Comparison of ENCODE assay signal across 20 mouse cellular contexts in genomic region chr10:37219381-37219780, GRCm38 (mm10).
DNase-seq lines count a peak whose midpoint lies in the region; ATAC-seq and TF ChIP-seq lines count a peak whose summit lies in the region.
"Had no signal": no experiment of that assay in that cellular context is flagged by ENCODE, and none has a peak within 500 bp of the region (broad histone marks: within the 10 kb centered on the region; RNA-seq: fewer than 3 reads in every experiment).

No protein-coding gene starts in this region.

- no peak for DNase-seq in kidney, adult 2 months
- DNase-seq in kidney, postnatal 25 days = no peak
- DNase-seq in liver, embryonic 13.5 days = no peak
- DNase-seq in embryo, embryonic 11 days = no peak
- no peak for DNase-seq in right cerebral cortex, postnatal 14 days
- no peak for DNase-seq in embryo, embryonic 9.5 days (ENCODE audit: extremely low spot score)
- DNase-seq: adrenal gland, postnatal 25 days; cerebellum, adult 18-20 months; cerebellum, adult 9-11 months; cerebellum, postnatal 36 days; gastrocnemius, postnatal 14 days; heart, postnatal 36 days had no signal

- peaks cover 4% of the 10 kb centered on the region; the same call in 1 of the 2 replicates for H3K4me1 ChIP-seq in kidney, adult 2 months (ENCODE audit: control insufficient read depth, insufficient read depth, low read length)
- peaks cover 50% of the 10 kb centered on the region for H3K4me1 ChIP-seq in liver, embryonic 13.5 days (replicated peaks)
- peaks cover 29% of the 10 kb centered on the region for H3K4me1 ChIP-seq in liver, embryonic 16.5 days (ENCODE audit: control insufficient read depth, low read depth, low read length)
- H3K4me1 ChIP-seq: embryonic facial prominence, embryonic 15.5 days; hindbrain, embryonic 12.5 days had no signal

- ATAC-seq in liver, embryonic 13.5 days (ENCODE audit: low read depth) = peak; percentile 69
- ATAC-seq in liver, embryonic 16.5 days (ENCODE audit: low read depth) = peak; percentile 44
- ATAC-seq: forebrain, embryonic 14.5 days; hindbrain, embryonic 16.5 days had no signal

- no peak overlapping the region for H3K9ac ChIP-seq in liver, embryonic 13.5 days
- H3K9ac ChIP-seq in liver, embryonic 16.5 days (ENCODE audit: low read depth, low read length) = no peak overlapping the region
- H3K9ac ChIP-seq: embryonic facial prominence, embryonic 15.5 days; heart, embryonic 12.5 days; hindbrain, embryonic 12.5 days had no signal

- no peaks in the 10 kb centered on the region for H3K27me3 ChIP-seq in kidney, adult 2 months (replicated peaks; ENCODE audit: control insufficient read depth, insufficient read depth, low read length)
- no peaks in the 10 kb centered on the region for H3K27me3 ChIP-seq in liver, embryonic 13.5 days
- no peaks in the 10 kb centered on the region for H3K27me3 ChIP-seq in liver, embryonic 16.5 days (ENCODE audit: control insufficient read depth, insufficient read depth, low read depth, low read length)
- H3K27me3 ChIP-seq: embryonic facial prominence, embryonic 15.5 days; heart, embryonic 12.5 days; hindbrain, embryonic 12.5 days had no signal

- no peaks in the 10 kb centered on the region for H3K36me3 ChIP-seq in kidney, adult 2 months (ENCODE audit: control insufficient read depth, insufficient read depth, low read length)
- H3K36me3 ChIP-seq in liver, embryonic 13.5 days = no peaks in the 10 kb centered on the region
- no peaks in the 10 kb centered on the region for H3K36me3 ChIP-seq in liver, embryonic 16.5 days (ENCODE audit: control insufficient read depth, insufficient read depth)
- H3K36me3 ChIP-seq: embryonic facial prominence, embryonic 15.5 days; forebrain, embryonic 10.5 days; heart, embryonic 12.5 days; hindbrain, embryonic 12.5 days had no signal

- no peak for TF ChIP-seq CTCF in kidney, adult 2 months (conservative IDR thresholded peaks at IDR 0.05; ENCODE audit: insufficient read depth, insufficient read length, low read depth, low read length)

- no peaks in the 10 kb centered on the region for H3K9me3 ChIP-seq in liver, embryonic 13.5 days (replicated peaks)
- no peaks in the 10 kb centered on the region for H3K9me3 ChIP-seq in liver, embryonic 16.5 days (replicated peaks; ENCODE audit: control insufficient read depth, low read length)
- H3K9me3 ChIP-seq: embryonic facial prominence, embryonic 15.5 days; forebrain, embryonic 10.5 days; heart, embryonic 12.5 days; hindbrain, embryonic 12.5 days had no signal

- 96% methylated on average over 1 of the region's 1 CpGs for WGBS in kidney, adult 2 months
- 44% methylated on average over 1 of the region's 1 CpGs for WGBS in liver, embryonic 13.5 days (ENCODE audit: insufficient replicate concordance)
- WGBS in liver, embryonic 16.5 days (ENCODE audit: insufficient replicate concordance) = 28% methylated on average over 1 of the region's 1 CpGs

- peak overlapping the region; percentile 9; the same call in 1 of the 2 replicates for H3K4me2 ChIP-seq in liver, embryonic 13.5 days
- no peak overlapping the region for H3K4me2 ChIP-seq in liver, embryonic 16.5 days (ENCODE audit: low read depth, low read length)
- H3K4me2 ChIP-seq: embryonic facial prominence, embryonic 15.5 days; heart, embryonic 12.5 days; hindbrain, embryonic 12.5 days had no signal

- TF ChIP-seq POLR2A in kidney, adult 2 months (IDR thresholded peaks at IDR 0.05; ENCODE audit: low read depth, low read length) = no peak

- H3K27ac ChIP-seq in kidney, adult 2 months (ENCODE audit: insufficient read depth, low read depth, low read length) = peak overlapping the region; percentile 56
- 0 out of 2 replicates have a peak overlapping the region, but pooled peaks have one; percentile 32 for H3K27ac ChIP-seq in liver, embryonic 13.5 days
- H3K27ac ChIP-seq in liver, embryonic 16.5 days (ENCODE audit: low read length) = no peak overlapping the region
- H3K27ac ChIP-seq: embryonic facial prominence, embryonic 15.5 days; forebrain, embryonic 10.5 days; hindbrain, embryonic 12.5 days had no signal

- no peak overlapping the region for H3K4me3 ChIP-seq in kidney, adult 2 months (ENCODE audit: insufficient read depth, low read depth, low read length)
- H3K4me3 ChIP-seq in liver, embryonic 13.5 days (replicated peaks) = no peak overlapping the region
- no peak overlapping the region for H3K4me3 ChIP-seq in liver, embryonic 16.5 days (ENCODE audit: low read depth, low read length)
- H3K4me3 ChIP-seq: embryonic facial prominence, embryonic 15.5 days; erythroblast, embryonic 14.5 days; forebrain, embryonic 10.5 days; heart, embryonic 12.5 days; hindbrain, embryonic 12.5 days had no signal
